Mouse (Mus musculus) hindbrain, embryonic 11.5 days (tissue): ENCODE results near the gene Arhgap1. TPM values are rescaled to one million over a fixed set of nuclear protein-coding genes. Genes with fewer than 3 reads are reported as not detected.
"Not testable (repeated sequence)": the region's sequence is repeated elsewhere in the genome, so short reads cannot be mapped to it uniquely, and the experiment has no call there.

Experiments
- ATAC-seq: fragments of 200-750 bp; cut with Nextera tagmentation; 2 replicates; pipeline ENCODE4 v1.8.0; 2017; ENCODE audit warnings: mild to moderate bottlenecking, moderate TSS enrichment, moderate library complexity; ENCODE audit not compliant: low FRiP score
- DNase-seq: peaks from one replicate; pipeline ENCODE4 v3.0.0-alpha.2; 2015; ENCODE audit warnings: low spot score
- H3K27ac ChIP-seq: fragments of 300-500 bp; sonication (generic); 2 replicates; pipeline ENCODE4 v1.5.1; 2014; ENCODE audit warnings: mild to moderate bottlenecking, low read depth, low read length
- H3K27me3 ChIP-seq: fragments of 300-500 bp; sonication (generic); 2 replicates; pipeline ENCODE4 v1.6.1; 2014; ENCODE audit warnings: mild to moderate bottlenecking, low read length, moderate library complexity, mixed read lengths; ENCODE audit not compliant: control insufficient read depth, insufficient read depth
- H3K36me3 ChIP-seq: fragments of 300-500 bp; sonication (generic); 2 replicates; pipeline ENCODE4 v1.6.1; 2014; ENCODE audit warnings: mild to moderate bottlenecking, low read length, moderate library complexity, mixed read lengths; ENCODE audit not compliant: control insufficient read depth, insufficient read depth
- H3K4me1 ChIP-seq: fragments of 300-500 bp; sonication (generic); replicated peaks from 2 replicates; pipeline ENCODE4 v1.6.1; 2014; ENCODE audit warnings: low read length, mixed read lengths; ENCODE audit not compliant: control insufficient read depth, insufficient read depth
- H3K4me2 ChIP-seq: fragments of 300-500 bp; sonication (generic); replicated peaks from 2 replicates; pipeline ENCODE4 v1.6.1; 2014; ENCODE audit warnings: mild to moderate bottlenecking, low read depth, low read length
- H3K4me3 ChIP-seq: fragments of 300-500 bp; sonication (generic); 2 replicates; pipeline ENCODE4 v1.5.1; 2014; ENCODE audit warnings: low read depth, low read length
- H3K9ac ChIP-seq: fragments of 300-500 bp; sonication (generic); 2 replicates; pipeline ENCODE4 v1.6.1; 2014; ENCODE audit warnings: low read depth, low read length
- H3K9me3 ChIP-seq: fragments of 300-500 bp; sonication (generic); 2 replicates; pipeline ENCODE4 v1.6.1; 2016; ENCODE audit warnings: low read length; ENCODE audit not compliant: control insufficient read depth
- WGBS: fragments of 180-500 bp; shearing (Covaris S2); extraction: QIAGEN DNeasy Blood & Tissue Kit; methylation state at CpG from one replicate; pipeline ENCODE4 v1.1.7; 2014; 5-methylcytosine and 5-hydroxymethylcytosine counted together
- polyA plus RNA-seq: library from polyadenylated mRNA; unstranded; fragments of >200 nt; fragmentation: Nextera tagmentation; extraction: Ambion mirVana; gene quantifications from 2 replicates; pipeline ENCODE4 v1.2.1, GENCODE M21; 2014

The Arhgap1 gene
- polyA plus RNA-seq: 79.6 and 86.8 TPM in 2 replicates

DNA sequence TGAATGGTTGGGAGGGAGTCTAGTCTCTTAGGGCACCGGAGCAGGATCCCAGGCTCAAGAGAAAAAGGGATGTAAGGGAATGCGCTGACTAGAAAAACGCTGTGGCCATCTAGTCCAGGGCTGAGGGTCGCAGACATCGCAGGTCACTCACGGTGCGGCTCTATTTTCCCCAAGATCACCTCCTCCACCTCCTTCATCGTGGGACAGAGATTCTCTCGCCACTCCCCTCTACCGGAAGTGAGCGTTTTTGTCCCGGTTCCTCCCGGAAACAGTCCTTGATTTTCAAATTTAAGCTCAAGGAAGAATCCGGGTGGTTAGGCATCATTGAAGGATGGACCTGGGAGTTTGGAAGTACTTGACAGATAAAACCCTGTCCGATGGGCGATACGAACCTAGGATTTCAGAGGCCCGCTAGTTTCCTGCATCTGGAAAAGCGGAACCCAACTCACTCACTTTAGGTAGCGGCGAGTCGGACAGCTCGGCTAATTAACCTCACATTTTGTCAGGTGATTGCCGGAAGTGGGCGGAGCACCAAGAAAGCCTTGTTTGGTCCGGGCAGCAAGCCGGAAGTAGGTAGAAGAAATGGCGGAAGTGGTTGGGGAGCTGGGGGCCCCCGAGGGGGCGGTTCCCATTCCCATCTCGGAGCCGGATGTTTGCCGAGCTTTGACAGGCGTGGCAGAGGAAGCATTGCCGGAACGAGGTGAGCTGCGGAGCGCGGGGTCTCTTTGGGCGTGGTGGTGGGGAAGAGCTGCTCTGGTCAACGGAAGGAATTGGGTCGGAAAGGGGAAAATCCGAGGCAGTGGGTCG lies at the start of gene Arhgap1, which contains the start of gene Zfp408:
Gene Arhgap1, plus strand, starts transcription at position 308 of the 807 bp plus-strand sequence.
Gene Zfp408, minus strand, starts transcription at position 239 of the 807 bp plus-strand sequence.
- Histone ChIP-seq H3K9ac (peak within 1 kb of the TSS; percentile 91), H3K27ac (peak within 1 kb of the TSS; percentile 78), H3K27me3 (no peaks in the 10 kb centered on the region), H3K4me3 (peak within 1 kb of the TSS; percentile 75), H3K36me3 (peaks cover 13% of the 10 kb centered on the region), H3K9me3 (no peaks in the 10 kb centered on the region), H3K4me1 (0 out of 2 replicates have a peak, but pooled peaks cover 2% of the 10 kb centered on the region), H3K4me2 (peak within 1 kb of the TSS; percentile 97)
- WGBS: under 1% methylated on average over 44 of the region's 44 CpGs
- ATAC-seq: peak; percentile 92
- peak; percentile 98 for DNase-seq

DNA sequence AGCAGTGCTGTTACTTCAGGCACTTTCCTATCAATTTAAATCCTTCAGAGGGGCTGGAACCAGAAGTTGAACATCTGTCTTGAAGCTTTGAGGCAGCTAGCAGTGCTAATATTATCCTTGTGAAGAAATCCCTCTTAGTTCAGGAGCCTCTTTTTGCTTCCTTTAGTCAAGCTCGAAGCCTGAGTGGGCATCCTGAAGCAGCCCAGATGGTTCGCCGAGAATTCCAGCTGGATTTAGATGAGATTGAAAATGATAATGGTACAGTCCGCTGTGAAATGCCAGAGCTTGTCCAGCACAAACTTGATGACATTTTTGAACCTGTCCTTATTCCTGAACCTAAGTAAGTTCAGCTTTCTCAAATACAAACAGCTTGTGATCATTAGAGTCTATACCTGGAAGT lies 49.2 kb upstream of the Arhgap1 start:
- Histone ChIP-seq H3K4me2 (no peak overlapping the region), H3K27ac (no peak overlapping the region), H3K36me3 (peaks cover 26% of the 10 kb centered on the region; the same call in 1 of the 2 replicates), H3K9me3 (no peaks in the 10 kb centered on the region), H3K4me3 (no peak overlapping the region), H3K9ac (no peak overlapping the region), H3K27me3 (no peaks in the 10 kb centered on the region), H3K4me1 (no peaks in the 10 kb centered on the region)
- no peak for DNase-seq
- 96% methylated on average over 4 of the region's 4 CpGs for WGBS
- ATAC-seq: no peak

DNA sequence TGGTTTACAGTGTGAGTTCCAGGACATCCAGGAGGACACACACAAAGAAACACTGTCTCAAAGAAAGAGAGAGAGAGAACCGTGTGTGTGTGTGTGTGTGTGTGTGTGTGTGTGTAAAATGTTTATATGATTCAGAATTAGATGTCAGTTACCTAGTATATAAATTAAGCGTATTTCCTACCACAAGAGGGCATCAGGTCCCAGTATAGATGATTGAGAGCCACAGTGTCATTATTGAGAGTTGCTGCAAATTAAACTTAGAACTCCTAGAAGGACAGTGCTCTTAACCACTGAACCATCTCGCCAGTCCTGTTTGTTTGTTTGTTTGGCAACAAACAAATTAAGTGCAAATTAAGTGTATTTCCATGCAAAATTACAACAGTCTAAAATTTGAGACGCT lies 47.3 kb upstream of the Arhgap1 start:
- Histone ChIP-seq H3K36me3 (peaks cover 22% of the 10 kb centered on the region), H3K4me2 (no peak overlapping the region), H3K4me1 (no peaks in the 10 kb centered on the region), H3K9me3 (no peaks in the 10 kb centered on the region), H3K9ac (no peak overlapping the region), H3K4me3 (no peak overlapping the region), H3K27me3 (no peaks in the 10 kb centered on the region), H3K27ac (no peak overlapping the region)
- 96% methylated on average over 4 of the region's 4 CpGs for WGBS
- DNase-seq (no peak), ATAC-seq (no peak)

DNA sequence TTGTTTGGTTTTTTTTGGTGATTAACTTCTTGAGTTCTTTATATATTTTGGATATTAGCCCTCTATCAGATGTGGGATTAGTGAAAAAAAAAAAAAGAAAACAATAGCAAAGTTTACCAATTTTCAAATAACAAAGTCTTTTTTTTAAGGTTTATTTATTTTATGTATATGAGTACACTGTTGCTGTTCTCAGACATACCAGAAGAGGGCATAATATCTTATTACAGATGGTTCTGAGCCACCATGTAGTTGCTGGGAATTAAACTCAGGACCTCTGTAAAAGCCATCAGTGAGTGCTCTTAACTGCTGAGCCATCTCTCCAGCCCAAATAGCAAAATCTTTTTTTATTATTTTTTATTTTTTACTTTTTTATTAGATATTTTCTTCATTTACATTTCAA lies 40.3 kb upstream of the Arhgap1 start:
- not testable (repeated sequence) for H3K4me3 ChIP-seq, H3K27ac ChIP-seq, DNase-seq, H3K4me1 ChIP-seq, H3K27me3 ChIP-seq, H3K9ac ChIP-seq, H3K36me3 ChIP-seq, H3K9me3 ChIP-seq, ATAC-seq, H3K4me2 ChIP-seq

DNA sequence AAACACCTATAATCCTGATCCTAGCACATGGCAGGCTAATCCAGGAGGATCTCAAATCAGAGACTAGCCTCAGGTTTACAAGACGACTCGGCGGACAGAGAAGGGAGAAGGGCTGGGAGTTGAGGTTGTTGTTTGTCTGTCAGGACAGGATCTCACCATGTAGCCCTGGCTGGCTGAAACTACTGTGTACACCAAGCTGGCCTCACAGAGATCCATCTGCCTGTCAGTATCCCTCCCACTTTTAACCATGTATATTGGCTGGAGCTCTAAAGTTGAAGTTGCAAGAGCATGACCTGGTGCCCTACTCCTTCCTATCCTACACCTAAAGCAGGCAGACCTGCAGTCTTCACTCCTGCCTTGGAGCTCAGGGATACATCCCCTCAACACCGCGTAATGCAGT lies 27.3 kb upstream of the Arhgap1 start:
- no peaks in the 10 kb centered on the region for H3K4me1 ChIP-seq
- H3K9ac ChIP-seq: no peak overlapping the region
- H3K36me3 ChIP-seq: peaks cover 21% of the 10 kb centered on the region
- DNase-seq (no peak), ATAC-seq (no peak)
- H3K27me3 ChIP-seq: no peaks in the 10 kb centered on the region
- whole genome bisulfite sequencing: 93% methylated on average over 5 of the region's 5 CpGs
- no peaks in the 10 kb centered on the region for H3K9me3 ChIP-seq
- H3K4me3 ChIP-seq: no peak overlapping the region
- H3K27ac ChIP-seq: no peak overlapping the region
- no peak overlapping the region for H3K4me2 ChIP-seq

DNA sequence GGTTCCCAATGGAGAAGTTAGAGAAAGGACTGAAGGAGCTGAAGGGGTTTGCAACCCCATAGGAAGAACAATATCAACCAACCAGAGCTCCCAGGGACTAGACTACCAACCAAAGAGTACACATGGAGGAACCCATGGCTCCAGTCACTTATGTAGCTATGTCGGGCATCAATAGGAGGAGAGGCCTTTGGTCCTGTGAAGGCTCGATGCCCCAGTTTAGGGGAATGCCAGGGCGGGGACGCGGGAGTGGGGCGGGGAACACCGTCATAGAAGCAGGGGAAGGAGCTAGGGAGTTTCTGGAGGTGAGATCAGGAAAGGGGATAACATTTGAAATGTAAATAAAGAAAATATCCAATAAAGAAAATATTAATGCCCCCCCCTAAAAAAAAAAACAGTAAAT lies 26.3 kb upstream of the Arhgap1 start:
- not testable (repeated sequence) for H3K9ac ChIP-seq, H3K4me3 ChIP-seq, H3K27me3 ChIP-seq, DNase-seq, ATAC-seq, H3K4me1 ChIP-seq, H3K9me3 ChIP-seq, H3K27ac ChIP-seq, H3K4me2 ChIP-seq
- WGBS: 94% methylated on average over 7 of the region's 7 CpGs
- peaks cover 21% of the 10 kb centered on the region for H3K36me3 ChIP-seq

DNA sequence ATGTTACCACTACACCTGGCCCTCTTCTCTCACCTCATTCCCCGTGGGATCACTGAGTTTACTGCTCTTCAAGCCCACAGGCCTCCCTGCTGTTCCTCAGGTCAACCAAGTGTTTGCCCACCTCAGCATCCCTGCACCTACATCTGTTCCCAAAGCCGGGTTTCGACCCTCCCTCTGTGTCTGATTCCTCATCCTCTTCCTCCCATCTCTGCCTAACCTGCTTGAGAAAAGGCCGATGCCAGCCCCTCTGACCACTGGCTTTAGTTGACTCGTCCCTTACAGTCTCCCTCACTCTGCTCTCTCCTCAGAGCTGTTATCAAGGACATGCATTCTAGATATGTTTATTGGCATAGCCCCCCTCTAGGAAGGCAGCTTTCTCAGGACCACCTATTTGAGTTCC lies 22.2 kb upstream of the Arhgap1 start:
- Histone ChIP-seq H3K4me1 (no peaks in the 10 kb centered on the region), H3K36me3 (no peaks in the 10 kb centered on the region), H3K4me3 (no peak overlapping the region), H3K9ac (no peak overlapping the region), H3K27me3 (no peaks in the 10 kb centered on the region), H3K9me3 (no peaks in the 10 kb centered on the region), H3K4me2 (no peak overlapping the region), H3K27ac (no peak overlapping the region)
- WGBS: 74% methylated on average over 5 of the region's 5 CpGs
- no peak for ATAC-seq
- no peak for DNase-seq

DNA sequence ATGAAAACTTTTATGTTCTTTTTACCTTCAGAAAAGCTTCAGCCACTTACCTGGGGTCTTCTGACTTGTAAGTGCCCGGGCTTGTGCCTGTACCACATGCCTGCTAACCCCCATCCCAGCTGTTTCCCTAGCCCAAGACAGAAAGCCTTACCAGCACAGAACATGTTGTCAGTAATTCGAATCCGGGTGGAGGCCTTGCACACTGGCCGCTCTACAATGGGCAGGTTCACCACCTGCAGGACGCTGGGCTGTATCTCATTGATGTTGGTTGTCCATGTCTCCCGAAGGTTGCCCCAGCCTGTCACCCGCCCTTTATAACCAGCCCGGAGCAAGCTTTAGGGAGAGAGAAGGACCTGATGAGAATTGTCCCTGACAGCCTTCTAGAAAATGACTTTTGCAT lies 21.5 kb upstream of the Arhgap1 start:
- H3K27ac ChIP-seq: no peak overlapping the region
- H3K4me2 ChIP-seq: no peak overlapping the region
- H3K27me3 ChIP-seq: no peaks in the 10 kb centered on the region
- no peak overlapping the region for H3K9ac ChIP-seq
- ATAC-seq (no peak), DNase-seq (no peak)
- WGBS: 94% methylated on average over 8 of the region's 8 CpGs
- H3K4me3 ChIP-seq: no peak overlapping the region
- no peaks in the 10 kb centered on the region for H3K9me3 ChIP-seq
- H3K36me3 ChIP-seq: no peaks in the 10 kb centered on the region
- H3K4me1 ChIP-seq: no peaks in the 10 kb centered on the region

DNA sequence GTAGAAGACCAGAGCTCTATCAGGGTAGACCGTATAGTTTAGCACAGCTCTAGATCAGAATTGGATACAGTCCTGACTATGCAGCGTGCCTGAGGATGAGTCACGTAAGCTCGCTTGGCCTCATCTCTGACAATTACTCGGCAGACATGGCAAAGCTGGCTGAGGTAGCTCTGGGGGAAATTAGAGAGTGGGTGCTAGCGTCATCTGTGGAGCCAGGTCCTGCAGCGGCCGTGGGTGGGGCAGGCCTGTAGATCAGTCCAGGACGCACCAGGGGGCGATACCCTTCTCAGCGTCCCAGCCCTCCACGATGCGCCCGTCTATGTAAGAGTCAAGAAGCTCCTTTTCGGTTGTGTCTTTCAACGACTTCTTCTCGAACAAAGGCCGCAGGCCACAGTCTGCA lies 20.0 kb upstream of the Arhgap1 start:
- DNase-seq (no peak), ATAC-seq (no peak)
- no peaks in the 10 kb centered on the region for H3K4me1 ChIP-seq
- WGBS: 87% methylated on average over 18 of the region's 18 CpGs
- no peak overlapping the region for H3K4me2 ChIP-seq
- H3K4me3 ChIP-seq: no peak overlapping the region
- no peak overlapping the region for H3K27ac ChIP-seq
- H3K27me3 ChIP-seq: no peaks in the 10 kb centered on the region
- no peaks in the 10 kb centered on the region for H3K36me3 ChIP-seq
- H3K9ac ChIP-seq: no peak overlapping the region
- no peaks in the 10 kb centered on the region for H3K9me3 ChIP-seq
